Mouse (Mus musculus) CH12.LX (cell line): ENCODE measurements around the gene Armh2. TPM values are rescaled to one million over a fixed set of nuclear protein-coding genes. Genes with fewer than 3 reads are reported as not detected.

Source experiments
- DNase-seq: peaks from one replicate; pipeline ENCODE4 v3.0.0-alpha.2; 2013; ENCODE audit errors: extremely low read depth
- H3K27ac ChIP-seq: 2 replicates; pipeline ENCODE4 v1.5.1; 2012; ENCODE audit warnings: low read depth, mild to moderate bottlenecking, control low read depth, moderate library complexity; ENCODE audit not compliant: insufficient read depth
- H3K27me3 ChIP-seq: replicated peaks from 2 replicates; pipeline ENCODE3; 2012; ENCODE audit warnings: inconsistent platforms
- H3K36me3 ChIP-seq, 2 experiments: replicated peaks in 1 of 2; 2 replicates each; pipeline versions ENCODE3 to v1.6.1; 2012; ENCODE audit warnings: inconsistent platforms in 1 of 2, low read length in 1 of 2, mild to moderate bottlenecking in 1 of 2, mixed read lengths in 1 of 2, moderate library complexity in 1 of 2; ENCODE audit not compliant: control insufficient read depth in 1 of 2, insufficient read depth in 1 of 2
- H3K4me1 ChIP-seq, 2 experiments: 2 replicates each; pipeline ENCODE4 v1.6.1; 2012; ENCODE audit warnings: inconsistent platforms in 1 of 2, moderate library complexity in 1 of 2; ENCODE audit not compliant: insufficient read depth in 2 of 2, control insufficient read depth in 1 of 2
- H3K4me2 ChIP-seq: 2 replicates; pipeline ENCODE4 v1.6.1; 2012; ENCODE audit warnings: low read depth, mild to moderate bottlenecking, control low read depth; ENCODE audit not compliant: poor library complexity, insufficient read depth, severe bottlenecking
- H3K4me3 ChIP-seq, 3 experiments: fragments of 150-350 bp in 1 of 3; sonication (generic) in 1 of 3; replicated peaks in 1 of 3; 2 replicates each; pipeline versions ENCODE3 to v1.5.1; 2011 to 2012; ENCODE audit warnings: low read depth in 2 of 3, low read length in 2 of 3, mild to moderate bottlenecking in 2 of 3, moderate library complexity in 2 of 3, control low read depth in 1 of 3, improper control_type of control experiment in 1 of 3, inconsistent platforms in 1 of 3, mixed read lengths in 1 of 3; ENCODE audit not compliant: poor library complexity in 1 of 3
- H3K79me2 ChIP-seq: replicated peaks from 2 replicates; pipeline ENCODE4 v1.6.1; 2012; ENCODE audit warnings: mild to moderate bottlenecking, moderate library complexity; ENCODE audit not compliant: control insufficient read depth, poor library complexity, insufficient read depth, severe bottlenecking; ENCODE audit errors: extremely low read depth
- H3K9ac ChIP-seq: 2 replicates; pipeline ENCODE4 v1.6.1; 2012; ENCODE audit warnings: low read depth, mild to moderate bottlenecking, control low read depth, moderate library complexity; ENCODE audit not compliant: insufficient read depth
- H3K9me3 ChIP-seq: replicated peaks from 2 replicates; pipeline ENCODE3; 2012; ENCODE audit warnings: low read length, inconsistent platforms, mixed read lengths
- BHLHE40 ChIP-seq: IDR thresholded peaks from 2 replicates; pipeline ENCODE4 v1.6.1; 2011; ENCODE audit warnings: mild to moderate bottlenecking, low read depth, low read length, improper control_type of control experiment
- CHD1 ChIP-seq: IDR thresholded peaks from 2 replicates; pipeline ENCODE4 v1.6.1; 2012; ENCODE audit warnings: low read depth, low read length, improper control_type of control experiment, inconsistent platforms
- CTCF ChIP-seq, 2 experiments: IDR thresholded peaks in 1 of 2; conservative IDR thresholded peaks in 1 of 2; 2 replicates each; pipeline ENCODE4 v1.5.1; 2011 to 2012; ENCODE audit warnings: low read depth in 2 of 2, low read length in 2 of 2, improper control_type of control experiment in 1 of 2, inconsistent platforms in 1 of 2, mild to moderate bottlenecking in 1 of 2, moderate library complexity in 1 of 2
- ELF1 ChIP-seq: IDR thresholded peaks from 2 replicates; pipeline ENCODE4 v1.6.1; 2014; ENCODE audit warnings: low read depth, mild to moderate bottlenecking, inconsistent platforms, low read length, improper control_type of control experiment
- EP300 ChIP-seq: IDR thresholded peaks from 2 replicates; pipeline ENCODE4 v1.6.1; 2011; ENCODE audit warnings: low read length, improper control_type of control experiment
- ETS1 ChIP-seq: conservative IDR thresholded peaks from 2 replicates; pipeline ENCODE4 v1.6.1; 2012; ENCODE audit warnings: low read depth, mild to moderate bottlenecking, inconsistent platforms, low read length, improper control_type of control experiment, moderate library complexity
- JUN ChIP-seq: IDR thresholded peaks from 2 replicates; pipeline ENCODE4 v1.6.1; 2011; ENCODE audit warnings: low read depth, mild to moderate bottlenecking, low read length, improper control_type of control experiment, moderate library complexity; ENCODE audit not compliant: insufficient read depth
- KAT2A ChIP-seq: IDR thresholded peaks from 2 replicates; pipeline ENCODE4 v1.6.1; 2012; ENCODE audit warnings: low read length, improper control_type of control experiment, inconsistent platforms; ENCODE audit not compliant: insufficient replicate concordance
- MAFK ChIP-seq: IDR thresholded peaks from 2 replicates; pipeline ENCODE4 v1.6.1; 2011; ENCODE audit warnings: low read length, improper control_type of control experiment; ENCODE audit not compliant: insufficient replicate concordance
- MAZ ChIP-seq: IDR thresholded peaks from 2 replicates; pipeline ENCODE4 v1.6.1; 2012; ENCODE audit warnings: low read depth, mild to moderate bottlenecking, inconsistent platforms, low read length, improper control_type of control experiment, moderate library complexity
- MXI1 ChIP-seq: IDR thresholded peaks from 2 replicates; pipeline ENCODE4 v1.6.1; 2011; ENCODE audit warnings: mild to moderate bottlenecking, low read depth, low read length, improper control_type of control experiment
- POLR2A ChIP-seq: IDR thresholded peaks from 2 replicates; pipeline ENCODE4 v1.6.1; 2011; ENCODE audit warnings: low read depth, mild to moderate bottlenecking, improper control_type of control experiment, low read length
- RAD21 ChIP-seq: IDR thresholded peaks from 2 replicates; pipeline ENCODE4 v1.6.1; 2011; ENCODE audit warnings: low read depth, mild to moderate bottlenecking, low read length, improper control_type of control experiment, moderate library complexity
- SIN3A ChIP-seq: IDR thresholded peaks from 2 replicates; pipeline ENCODE4 v1.6.1; 2012; ENCODE audit warnings: low read length, improper control_type of control experiment, inconsistent platforms
- SMC3 ChIP-seq: IDR thresholded peaks from 2 replicates; pipeline ENCODE4 v1.6.1; 2011; ENCODE audit warnings: low read depth, low read length, improper control_type of control experiment
- TCF12 ChIP-seq: IDR thresholded peaks from 2 replicates; pipeline ENCODE4 v1.6.1; 2014; ENCODE audit warnings: low read depth, mild to moderate bottlenecking, inconsistent platforms, low read length, improper control_type of control experiment
- UBTF ChIP-seq: IDR thresholded peaks from 2 replicates; pipeline ENCODE4 v1.6.1; 2012; ENCODE audit warnings: low read depth, mild to moderate bottlenecking, inconsistent platforms, low read length, improper control_type of control experiment, moderate library complexity
- USF1 ChIP-seq: IDR thresholded peaks from 2 replicates; pipeline ENCODE4 v1.6.1; 2014; ENCODE audit warnings: low read depth, mild to moderate bottlenecking, inconsistent platforms, low read length, improper control_type of control experiment
- USF2 ChIP-seq: conservative IDR thresholded peaks from 2 replicates; pipeline ENCODE4 v1.6.1; 2011; ENCODE audit warnings: low read depth, low read length, improper control_type of control experiment
- ZKSCAN1 ChIP-seq: IDR thresholded peaks from 2 replicates; pipeline ENCODE4 v1.6.1; 2012; ENCODE audit warnings: low read depth, inconsistent platforms, low read length, improper control_type of control experiment, borderline replicate concordance
- ZMIZ1 ChIP-seq: IDR thresholded peaks from 2 replicates; pipeline ENCODE4 v1.6.1; 2012; ENCODE audit warnings: low read depth, mild to moderate bottlenecking, inconsistent platforms, low read length, improper control_type of control experiment
- ZNF384 ChIP-seq: IDR thresholded peaks from 2 replicates; pipeline ENCODE4 v1.6.1; 2012; ENCODE audit warnings: low read depth, low read length, improper control_type of control experiment, inconsistent platforms
- dilution Hi-C: fragments of 300-500 bp; cut with MboI; formaldehyde crosslinking; loops from 2 replicates; pipeline ENCODE4 v1.14.3; 2020; ENCODE audit warnings: low sequenced_read_pairs; ENCODE audit not compliant: extremely low pct_unique_long_range_greater_than_20kb, extremely low pct_ligation_motif_present
- in situ Hi-C: fragments of 300-500 bp; cut with MboI; formaldehyde crosslinking; loops from 3 replicates; pipeline ENCODE4 v1.14.3; 2019; ENCODE audit warnings: low sequenced_read_pairs, low pct_ligation_motif_present, low pct_unique_long_range_greater_than_20kb, mixed read lengths
- polyA plus RNA-seq: library from polyadenylated mRNA; unstranded; fragments of >175 nt; gene quantifications from 2 replicates; pipeline ENCODE4 v1.2.1, GENCODE M21; 2012; ENCODE audit warnings: low read depth; ENCODE audit not compliant: insufficient read length
- total RNA-seq, 2 experiments: library from RNA; depleted of rRNA; stranded (reverse); fragments of 300-350 nt in 1 of 2; fragments of >200 nt in 1 of 2; gene quantifications; 2 replicates each; pipeline ENCODE4 v1.2.3; 2012 to 2014

The Armh2 gene
- total and polyA plus RNA-seq, 3 experiments: not detected

- Histone ChIP-seq H3K9ac (no peak overlapping the region), H3K4me2 (no peak overlapping the region), H3K27me3 (no peaks in the 10 kb centered on the region), H3K27ac (no peak overlapping the region), H3K79me2 (no peaks in the 10 kb centered on the region), H3K4me3 (no peak overlapping the region)
- no peak for DNase-seq
- dilution Hi-C loops: no loop called here
- in situ Hi-C loops: loop anchor here (25.0 kb wide), 1 partner anchor 191 kb away; no protein-coding TSS in a partner anchor
- no peak for TF ChIP-seq SMC3
- TF ChIP-seq POLR2A: no peak
- no peak for TF ChIP-seq EP300
- TF ChIP-seq USF1: no peak
- TF ChIP-seq USF2: no peak
- TF ChIP-seq BHLHE40: no peak
- TF ChIP-seq CHD1: no peak
- no peak for TF ChIP-seq SIN3A
- TF ChIP-seq KAT2A: no peak
- no peak for TF ChIP-seq TCF12
- TF ChIP-seq ZNF384: no peak
- no peak for TF ChIP-seq MXI1
- TF ChIP-seq CTCF (conservative IDR thresholded peaks at IDR 0.05 in 1 of 2, IDR thresholded peaks at IDR 0.05 in 1 of 2; ENCODE audit: low read depth in 2 of 2, low read length in 2 of 2): no peak
- no peak for TF ChIP-seq ZKSCAN1
- TF ChIP-seq, all 38 proteins: peak for 0
- peaks cover 5 to 10% of the 10 kb centered on the region in 2 experiments; a peak in 3 of 4 replicates for H3K4me1 ChIP-seq
- H3K9me3 ChIP-seq: peaks cover 2% of the 10 kb centered on the region
- H3K36me3 ChIP-seq: peaks cover 28 to 66% of the 10 kb centered on the region in 2 experiments
Measured at GRCm38 (mm10) chr13:24721502-24721901, 19.5 kb upstream of the Armh2 start.

- no peak for DNase-seq
- H3K9me3 ChIP-seq: no peaks in the 10 kb centered on the region
- H3K4me2 ChIP-seq: no peak overlapping the region
- TF ChIP-seq ETS1 (no peak; the same call in 1 of the 2 replicates), MAFK (no peak), RAD21 (no peak), UBTF (no peak), SMC3 (no peak), MAZ (no peak), MXI1 (no peak), ELF1 (no peak), KAT2A (no peak), JUN (no peak), ZMIZ1 (no peak), CTCF (conservative IDR thresholded peaks at IDR 0.05 in 1 of 2, IDR thresholded peaks at IDR 0.05 in 1 of 2; ENCODE audit: low read depth in 2 of 2, low read length in 2 of 2) (no peak), USF2 (no peak)
- no peak overlapping the region for H3K4me3 ChIP-seq
- no peaks in the 10 kb centered on the region for H3K27me3 ChIP-seq
- no peaks in the 10 kb centered on the region for H3K79me2 ChIP-seq
- dilution Hi-C loops (no loop called here), in situ Hi-C loops (loop anchor here (25.0 kb wide), 1 partner anchor 188 kb away; no protein-coding TSS in a partner anchor)
- H3K36me3 ChIP-seq: peaks cover 12 to 56% of the 10 kb centered on the region in 2 experiments
- no peak overlapping the region for H3K9ac ChIP-seq
- peaks cover 5 to 10% of the 10 kb centered on the region in 2 experiments; a peak in 3 of 4 replicates for H3K4me1 ChIP-seq
- H3K27ac ChIP-seq: peak overlapping the region; percentile 19; the same call in 1 of the 2 replicates
Measured at GRCm38 (mm10) chr13:24723699-24724394, 17.2 kb upstream of the Armh2 start.
